Comparison of ENCODE assay signal across 11 mouse cellular contexts in genomic region chr11:76065521-76066095, GRCm38 (mm10). TPM values are rescaled to one million over a fixed set of nuclear protein-coding genes. Genes with fewer than 3 reads are reported as not detected.
A peak's percentile ranks its signal among the peaks of the same experiment; 100 is the strongest.
DNase-seq lines count a peak whose midpoint lies in the region; ATAC-seq and TF ChIP-seq lines count a peak whose summit lies in the region.
"Had no signal": no experiment of that assay in that cellular context is flagged by ENCODE, and none has a peak within 500 bp of the region (broad histone marks: within the 10 kb centered on the region; RNA-seq: fewer than 3 reads in every experiment).

No protein-coding gene starts in this region.

- H3K4me2 ChIP-seq in hindbrain, postnatal 0 days (ENCODE audit: low read depth, low read length) = no peak overlapping the region
- no peak overlapping the region for H3K4me2 ChIP-seq in hindbrain, embryonic 13.5 days
- H3K4me2 ChIP-seq in limb, embryonic 15.5 days = no peak overlapping the region
- no peak overlapping the region for H3K4me2 ChIP-seq in forebrain, embryonic 15.5 days (replicated peaks)
- H3K4me2 ChIP-seq: stomach, embryonic 15.5 days had no signal

- WGBS in hindbrain, postnatal 0 days = 67% methylated on average over 9 of the region's 9 CpGs
- 78% methylated on average over 9 of the region's 9 CpGs for WGBS in hindbrain, embryonic 13.5 days
- 53% methylated on average over 9 of the region's 9 CpGs for WGBS in limb, embryonic 15.5 days
- WGBS in midbrain, embryonic 10.5 days = 88% methylated on average over 9 of the region's 9 CpGs
- WGBS in forebrain, embryonic 15.5 days = 88% methylated on average over 9 of the region's 9 CpGs

- no peak for ATAC-seq in hindbrain, postnatal 0 days
- no peak for ATAC-seq in hindbrain, embryonic 13.5 days (ENCODE audit: low FRiP score)
- no peak for ATAC-seq in limb, embryonic 15.5 days (ENCODE audit: insufficient number of reproducible peaks, low FRiP score, low TSS enrichment, low read depth)
- ATAC-seq in forebrain, embryonic 15.5 days (replicated peaks) = no peak
- ATAC-seq in megakaryocyte progenitor cell, adult 5-6 weeks (replicated peaks; ENCODE audit: poor library complexity) = no peak
- ATAC-seq: forebrain, postnatal 0 days had no signal

- peaks cover 7% of the 10 kb centered on the region for H3K36me3 ChIP-seq in hindbrain, postnatal 0 days (ENCODE audit: insufficient read depth, low read length)
- peaks cover 57% of the 10 kb centered on the region for H3K36me3 ChIP-seq in hindbrain, embryonic 13.5 days
- H3K36me3 ChIP-seq in limb, embryonic 15.5 days = peaks cover 16% of the 10 kb centered on the region
- peaks cover 19% of the 10 kb centered on the region for H3K36me3 ChIP-seq in midbrain, embryonic 10.5 days
- H3K36me3 ChIP-seq in forebrain, embryonic 15.5 days = peaks cover 17% of the 10 kb centered on the region
- H3K36me3 ChIP-seq: stomach, embryonic 15.5 days had no signal

- no peak overlapping the region for H3K9ac ChIP-seq in hindbrain, postnatal 0 days (replicated peaks; ENCODE audit: low read length)
- no peak overlapping the region for H3K9ac ChIP-seq in hindbrain, embryonic 13.5 days
- no peak overlapping the region for H3K9ac ChIP-seq in limb, embryonic 15.5 days
- no peak overlapping the region for H3K9ac ChIP-seq in forebrain, embryonic 15.5 days (replicated peaks)
- H3K9ac ChIP-seq: forebrain, postnatal 0 days; stomach, embryonic 15.5 days had no signal

- no peaks in the 10 kb centered on the region for H3K4me1 ChIP-seq in hindbrain, postnatal 0 days (ENCODE audit: insufficient read depth, low read length)
- H3K4me1 ChIP-seq in hindbrain, embryonic 13.5 days (replicated peaks) = no peaks in the 10 kb centered on the region
- no peaks in the 10 kb centered on the region for H3K4me1 ChIP-seq in limb, embryonic 15.5 days
- no peaks in the 10 kb centered on the region for H3K4me1 ChIP-seq in midbrain, embryonic 10.5 days
- no peaks in the 10 kb centered on the region for H3K4me1 ChIP-seq in forebrain, embryonic 15.5 days
- H3K4me1 ChIP-seq: megakaryocyte, embryonic 14.5 days; stomach, embryonic 15.5 days had no signal

- no peaks in the 10 kb centered on the region for H3K9me3 ChIP-seq in hindbrain, postnatal 0 days (ENCODE audit: low read length)
- H3K9me3 ChIP-seq in hindbrain, embryonic 13.5 days = no peaks in the 10 kb centered on the region
- no peaks in the 10 kb centered on the region for H3K9me3 ChIP-seq in limb, embryonic 15.5 days
- no peaks in the 10 kb centered on the region for H3K9me3 ChIP-seq in midbrain, embryonic 10.5 days (replicated peaks)
- H3K9me3 ChIP-seq in forebrain, embryonic 15.5 days = no peaks in the 10 kb centered on the region
- H3K9me3 ChIP-seq: megakaryocyte, embryonic 14.5 days; stomach, embryonic 15.5 days had no signal

- no peak for TF ChIP-seq CTCF in hindbrain, postnatal 0 days (IDR thresholded peaks at IDR 0.05; ENCODE audit: low read depth)
- no peak for TF ChIP-seq CTCF in gastrocnemius, adult 2 months (IDR thresholded peaks at IDR 0.05)

- H3K4me3 ChIP-seq in hindbrain, postnatal 0 days (ENCODE audit: low read length) = no peak overlapping the region
- H3K4me3 ChIP-seq in hindbrain, embryonic 13.5 days = no peak overlapping the region
- no peak overlapping the region for H3K4me3 ChIP-seq in gastrocnemius, adult 2 months
- H3K4me3 ChIP-seq in limb, embryonic 15.5 days = no peak overlapping the region
- no peak overlapping the region for H3K4me3 ChIP-seq in midbrain, embryonic 10.5 days
- H3K4me3 ChIP-seq in forebrain, embryonic 15.5 days = no peak overlapping the region
- H3K4me3 ChIP-seq: megakaryocyte, embryonic 14.5 days; stomach, embryonic 15.5 days had no signal

- H3K27me3 ChIP-seq in hindbrain, postnatal 0 days (ENCODE audit: insufficient read depth, low read length) = no peaks in the 10 kb centered on the region
- no peaks in the 10 kb centered on the region for H3K27me3 ChIP-seq in hindbrain, embryonic 13.5 days
- H3K27me3 ChIP-seq in limb, embryonic 15.5 days = no peaks in the 10 kb centered on the region
- no peaks in the 10 kb centered on the region for H3K27me3 ChIP-seq in midbrain, embryonic 10.5 days (ENCODE audit: low read depth, poor library complexity, severe bottlenecking)
- no peaks in the 10 kb centered on the region for H3K27me3 ChIP-seq in forebrain, embryonic 15.5 days
- H3K27me3 ChIP-seq: megakaryocyte, embryonic 14.5 days; stomach, embryonic 15.5 days had no signal

- intact Hi-C loops in gastrocnemius, adult 2 months (cut with DNase I) = loop anchor here (2.0 kb wide), 1 partner anchor 39 kb away; the partner anchor contains the start of gene Rflnb

- DNase-seq in hindbrain, postnatal 0 days (ENCODE audit: low spot score) = peak; percentile 28
- DNase-seq in adrenal gland, postnatal 25 days = peak; percentile 31
- DNase-seq in gastrocnemius, adult 2 months = peak; percentile 61
- no peak for DNase-seq in midbrain, embryonic 10.5 days (ENCODE audit: low spot score)
- DNase-seq: forebrain, postnatal 0 days had no signal

- no peak overlapping the region for H3K27ac ChIP-seq in hindbrain, postnatal 0 days
- no peak overlapping the region for H3K27ac ChIP-seq in hindbrain, embryonic 13.5 days
- peak overlapping the region; percentile 50 for H3K27ac ChIP-seq in gastrocnemius, adult 2 months
- H3K27ac ChIP-seq in limb, embryonic 15.5 days = 0 out of 2 replicates have a peak overlapping the region, but pooled peaks have one; percentile 24
- no peak overlapping the region for H3K27ac ChIP-seq in midbrain, embryonic 10.5 days (replicated peaks)
- no peak overlapping the region for H3K27ac ChIP-seq in forebrain, embryonic 15.5 days (replicated peaks)
- H3K27ac ChIP-seq: stomach, embryonic 15.5 days had no signal

RNA-seq across cellular contexts. Expression of gene Rflnb, which starts 38.0 kb away (rescaled TPM):
- total RNA-seq in hindbrain, postnatal 0 days (2014; rRNA removed) = 13.6 and 17.4 TPM in 2 replicates
- polyA plus RNA-seq in hindbrain, postnatal 0 days (2015; fragmentation: Nextera tagmentation; extraction: Ambion mirVana) = 14.9 and 15.3 TPM in 2 replicates
- polyA plus RNA-seq in hindbrain, embryonic 13.5 days (2015; fragmentation: Nextera tagmentation; extraction: Ambion mirVana) = 7.5 and 7.9 TPM in 2 replicates
- total RNA-seq in adrenal gland, postnatal 25 days (2021) = 19.3 and 20.2 TPM in 2 replicates
- 10 to 100 TPM; 13.2 to 21.8 TPM for total RNA-seq in gastrocnemius, adult 2 months (2021)
- polyA plus RNA-seq in limb, embryonic 15.5 days (2015; fragmentation: Nextera tagmentation; extraction: Ambion mirVana) = 51.0 and 59.4 TPM in 2 replicates
- 14.9 and 16.5 TPM in 2 replicates for polyA plus RNA-seq in midbrain, embryonic 10.5 days (2016; fragmentation: Nextera tagmentation; extraction: Ambion mirVana)
- 5.9 and 6.1 TPM in 2 replicates for polyA plus RNA-seq in forebrain, embryonic 15.5 days (2015; fragmentation: Nextera tagmentation; extraction: Ambion mirVana)
- total RNA-seq in megakaryocyte progenitor cell, adult 5-6 weeks (2015) = 14.7 and 19.3 TPM in 2 replicates
- total RNA-seq in megakaryocyte progenitor cell, adult 5-6 weeks (2017) = 20.9 and 21.4 TPM in 2 replicates

Comparison
In these comparisons a context has a peak if more than half of its experiments do, and no peak if none do; other contexts are left out.
1. H3K27ac ChIP-seq: peak in gastrocnemius, adult 2 months (single experiment) and limb, embryonic 15.5 days (single experiment); none in hindbrain, postnatal 0 days (single experiment), hindbrain, embryonic 13.5 days (single experiment), midbrain, embryonic 10.5 days (single experiment) and forebrain, embryonic 15.5 days (single experiment).